Mouse (Mus musculus): ENCODE data around the gene 1700025B11Rik.
"Not testable (repeated sequence)": the region's sequence is repeated elsewhere in the genome, so short reads cannot be mapped to it uniquely, and the experiment has no call there.

The 1700025B11Rik gene

GRCm38 (mm10) chr15:77561792-77562191, at the start of gene 1700025B11Rik:
Gene 1700025B11Rik (minus strand): TSS chr15:77561892.
- no peak for DNase-seq

GRCm38 (mm10) chr15:77606069-77606468, 44.4 kb upstream of the 1700025B11Rik start:
- DNase-seq: no peak

DNA sequence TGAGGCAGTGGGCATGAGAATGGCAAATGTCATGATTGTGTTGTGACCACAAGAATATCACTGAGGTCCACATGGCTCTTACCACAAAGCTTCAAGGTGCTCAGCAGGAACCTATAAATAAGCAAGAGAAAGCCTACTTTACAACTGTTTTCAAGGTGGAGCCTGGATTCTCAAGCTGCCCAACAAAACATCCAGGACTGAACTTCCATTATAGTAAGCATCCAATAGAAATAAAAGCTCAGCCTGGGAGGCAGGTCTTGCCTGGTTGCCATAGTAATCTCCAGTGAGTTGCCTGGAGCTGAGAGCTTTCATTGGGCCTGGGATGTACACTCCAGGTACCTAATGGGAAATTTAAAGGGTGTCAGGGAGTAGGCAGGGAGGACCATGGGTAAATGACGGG, 37.3 kb upstream of the 1700025B11Rik start, which contains the start of gene Gm36245:
Gene Gm36245, plus strand, starts transcription at position 301 of the 400 bp plus-strand sequence.
- DNase-seq: no peak

DNA sequence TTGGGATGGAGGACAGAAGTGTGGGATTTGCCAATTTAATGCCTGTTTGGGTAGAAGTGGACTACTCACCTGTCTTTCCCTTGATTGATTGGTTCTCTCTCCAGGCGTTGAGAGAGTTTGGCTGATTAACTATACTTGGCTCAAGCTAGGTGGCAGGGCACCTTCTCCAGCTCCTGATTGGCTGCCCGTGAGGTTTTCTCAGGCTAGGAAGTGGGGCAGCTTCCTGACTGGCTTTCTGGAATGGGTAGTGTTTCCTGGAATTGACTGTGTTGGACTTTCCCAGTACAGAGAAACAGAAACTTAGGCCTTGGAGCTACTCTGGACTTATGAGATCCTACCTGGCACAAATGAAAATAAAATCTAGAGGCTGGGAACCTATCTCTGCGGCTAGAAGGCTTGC, 36.7 kb upstream of the 1700025B11Rik start:
- DNase-seq: peak; percentile 47

- DNase-seq: no peak
These were observed 34.3 kb upstream of the 1700025B11Rik start, which contains the start of gene Apol10b for GRCm38 (mm10) chr15:77595961-77596360. Gene Apol10b (minus strand): TSS chr15:77596125.

GRCm38 (mm10) chr15:77593557-77593956, 31.9 kb upstream of the 1700025B11Rik start:
- no peak for DNase-seq

- DNase-seq: no peak
These were observed 29.2 kb upstream of the 1700025B11Rik start for GRCm38 (mm10) chr15:77590881-77591280.

DNA sequence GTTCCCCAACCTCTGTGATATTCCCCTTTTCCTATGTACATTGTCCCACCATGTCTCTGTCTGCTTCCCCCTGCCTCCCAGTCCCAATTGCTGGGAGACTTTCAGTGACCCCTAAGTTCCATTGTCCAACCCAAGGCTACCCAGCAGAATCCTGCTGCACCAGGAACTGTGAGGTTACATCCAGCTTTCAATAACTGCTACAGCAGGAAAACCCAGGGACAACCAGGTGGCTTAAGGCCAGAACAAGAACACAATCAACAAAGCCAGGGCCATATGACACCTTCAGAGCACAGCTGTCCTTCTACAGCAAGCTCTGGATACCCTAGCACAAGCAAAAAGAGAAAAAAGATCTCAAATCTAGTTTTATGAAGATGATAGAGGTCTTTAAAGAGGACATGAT, 27.3 kb upstream of the 1700025B11Rik start:
- DNase-seq: no peak

DNA sequence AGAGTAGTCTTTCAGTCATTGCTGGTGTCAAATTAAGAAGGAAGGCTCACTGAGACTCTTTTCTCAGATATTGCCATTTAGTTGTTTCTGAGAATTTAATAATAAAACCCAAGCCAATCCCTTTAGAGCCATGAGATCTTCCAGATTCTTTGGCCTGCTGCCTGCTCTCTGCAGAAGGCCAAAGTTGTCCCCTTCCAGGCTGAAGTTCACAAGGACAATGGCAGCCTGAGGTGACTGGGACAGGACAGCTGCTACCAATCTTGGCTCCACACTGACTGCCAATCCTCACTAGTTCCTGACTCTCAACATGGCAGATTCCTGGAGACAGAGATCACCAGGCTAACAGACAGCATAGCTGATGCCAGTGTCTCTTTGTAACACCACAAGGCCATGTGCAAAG, 25.3 kb upstream of the 1700025B11Rik start:
- DNase-seq: peak; percentile 56

GRCm38 (mm10) chr15:77581681-77582080, 20.0 kb upstream of the 1700025B11Rik start:
- peak; percentile 74 for DNase-seq

DNA sequence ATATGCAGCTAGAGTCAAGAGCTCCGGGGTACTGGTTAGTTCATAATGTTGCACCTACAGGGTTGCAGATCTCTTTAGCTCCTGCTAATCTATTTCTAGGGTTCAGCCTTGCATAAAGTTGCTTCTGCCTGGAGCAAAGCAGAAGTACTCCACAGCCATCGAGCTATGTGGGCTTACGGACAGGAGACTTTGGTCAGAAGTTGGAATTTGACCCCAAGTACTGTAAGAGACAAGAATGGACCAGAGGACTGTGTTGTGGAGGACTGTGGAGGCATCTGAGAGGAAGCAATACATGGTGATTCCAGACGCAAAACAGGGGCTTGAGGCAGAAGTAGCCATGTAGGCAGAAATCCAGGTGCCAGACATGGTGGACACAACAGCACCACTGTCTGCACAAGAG, 17.6 kb upstream of the 1700025B11Rik start:
- DNase-seq: no peak

- no peak for DNase-seq
These were observed 17.1 kb upstream of the 1700025B11Rik start for GRCm38 (mm10) chr15:77578801-77579200.

- no peak for DNase-seq
These were observed 1.5 kb upstream of the 1700025B11Rik start for GRCm38 (mm10) chr15:77563219-77563618.

GRCm38 (mm10) chr15:77539221-77539620, 22.5 kb downstream of the 1700025B11Rik start:
- DNase-seq: not testable (repeated sequence)

DNA sequence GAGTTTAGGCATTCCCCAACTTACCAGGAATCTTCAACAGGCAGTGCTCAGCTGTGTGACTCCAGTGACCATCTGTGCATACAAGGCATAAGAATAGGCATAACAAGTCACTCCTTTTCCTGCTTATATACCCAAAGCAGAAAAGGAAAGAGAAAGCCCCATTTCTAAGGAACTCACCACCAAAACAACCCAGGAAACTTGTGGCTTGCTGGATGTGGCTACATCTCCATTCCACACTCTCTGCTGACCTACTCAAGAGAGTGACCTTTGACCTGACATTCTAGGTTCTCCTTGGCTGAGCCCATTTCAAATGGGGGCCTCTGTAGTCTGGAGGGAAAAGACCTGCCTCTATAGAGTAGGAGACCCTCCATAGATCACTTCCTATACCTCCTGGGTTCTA, 28.5 kb downstream of the 1700025B11Rik start, which contains the start of gene Apol7c:
Gene Apol7c, minus strand, starts transcription at position 101 of the 400 bp plus-strand sequence.
- DNase-seq: no peak

GRCm38 (mm10) chr15:77523186-77523843, 38.4 kb downstream of the 1700025B11Rik start:
- DNase-seq: peak; percentile 79

- DNase-seq: not testable (repeated sequence)
These were observed 41.1 kb downstream of the 1700025B11Rik start for GRCm38 (mm10) chr15:77520596-77520995.
